Mouse (Mus musculus) forebrain, embryonic 10.5 days (tissue): ENCODE measurements around the gene Mtg1. TPM values are rescaled to one million over a fixed set of nuclear protein-coding genes. Genes with fewer than 3 reads are reported as not detected.

ENCODE experiments used
- DNase-seq: peaks from one replicate; pipeline ENCODE4 v3.0.0-alpha.2; 2017; ENCODE audit warnings: low spot score; ENCODE audit errors: extremely low spot score
- H3K27ac ChIP-seq: fragments of 300-500 bp; sonication (generic); 2 replicates; pipeline ENCODE4 v1.5.1; 2016; ENCODE audit warnings: mild to moderate bottlenecking
- H3K27me3 ChIP-seq: fragments of 300-500 bp; sonication (generic); 2 replicates; pipeline ENCODE4 v1.6.1; 2016; ENCODE audit warnings: mild to moderate bottlenecking; ENCODE audit not compliant: poor library complexity, severe bottlenecking
- H3K36me3 ChIP-seq: fragments of 300-500 bp; sonication (generic); replicated peaks from 2 replicates; pipeline ENCODE4 v1.6.1; 2016; ENCODE audit warnings: mild to moderate bottlenecking, moderate library complexity
- H3K4me1 ChIP-seq: fragments of 300-500 bp; sonication (generic); 2 replicates; pipeline ENCODE4 v1.6.1; 2016
- H3K4me3 ChIP-seq: fragments of 300-500 bp; sonication (generic); 2 replicates; pipeline ENCODE4 v1.5.1; 2016; ENCODE audit warnings: mild to moderate bottlenecking, moderate library complexity
- H3K9me3 ChIP-seq: fragments of 300-500 bp; sonication (generic); 2 replicates; pipeline ENCODE4 v1.6.1; 2016; ENCODE audit warnings: mild to moderate bottlenecking, moderate library complexity
- WGBS: fragments of 180-500 bp; shearing (Covaris S2); methylation state at CpG from one replicate; pipeline ENCODE4 v1.1.7; 2016; 5-methylcytosine and 5-hydroxymethylcytosine counted together
- polyA plus RNA-seq: library from polyadenylated mRNA; unstranded; fragments of >200 nt; fragmentation: Nextera tagmentation; extraction: Ambion mirVana; gene quantifications from 2 replicates; pipeline ENCODE4 v1.2.1, GENCODE M21; 2016

Mtg1 gene
- polyA plus RNA-seq, 1 experiment from 2014 or later: 33.9 TPM

DNA sequence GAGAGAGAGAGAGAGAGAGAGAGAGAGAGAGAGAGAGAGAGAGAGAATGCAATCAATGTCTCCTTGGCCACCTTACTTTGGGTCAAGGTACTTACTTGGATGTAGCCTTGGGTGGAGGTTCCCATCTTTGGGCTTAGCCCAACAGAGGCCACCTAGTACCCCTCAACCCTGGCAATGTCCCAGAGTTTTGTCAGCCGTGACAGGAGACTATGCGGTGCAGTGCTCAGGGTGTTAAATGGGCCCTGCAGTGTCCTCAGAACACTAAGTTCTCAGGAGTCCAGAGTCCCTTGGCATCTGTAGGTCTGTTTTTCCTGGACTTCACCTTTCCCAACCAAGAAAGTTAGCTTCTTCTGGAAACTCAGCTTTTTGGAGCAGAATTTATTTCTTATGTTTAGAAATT lies 41.8 kb downstream of the Mtg1 start:
- no peaks in the 10 kb centered on the region for H3K9me3 ChIP-seq
- H3K4me3 ChIP-seq: no peak overlapping the region
- DNase-seq: no peak
- 94% methylated on average over 2 of the region's 2 CpGs for WGBS
- H3K27me3 ChIP-seq: no peaks in the 10 kb centered on the region
- H3K4me1 ChIP-seq: no peaks in the 10 kb centered on the region
- no peaks in the 10 kb centered on the region for H3K36me3 ChIP-seq
- no peak overlapping the region for H3K27ac ChIP-seq

DNA sequence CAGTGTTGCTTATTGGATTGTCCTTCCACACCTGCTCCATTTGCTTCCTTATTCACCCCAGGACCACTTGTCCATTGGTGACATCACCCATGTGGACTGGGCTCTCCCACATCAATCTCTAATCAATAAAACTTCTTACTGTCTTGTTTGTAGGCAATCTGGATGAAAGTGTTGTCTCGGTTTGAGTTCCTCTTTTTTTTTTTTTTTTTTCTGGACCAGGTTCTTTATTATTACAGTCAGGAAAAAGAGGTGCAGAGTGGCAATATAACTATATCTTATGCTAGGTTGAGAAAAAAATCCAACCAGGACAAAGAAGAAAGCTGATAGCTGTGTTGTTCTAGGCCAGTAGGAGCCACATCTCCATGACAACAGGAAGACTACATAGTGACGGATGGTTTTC lies 43.3 kb downstream of the Mtg1 start:
- Histone ChIP-seq H3K27me3 (no peaks in the 10 kb centered on the region), H3K4me1 (no peaks in the 10 kb centered on the region), H3K27ac (no peak overlapping the region), H3K4me3 (no peak overlapping the region), H3K9me3 (no peaks in the 10 kb centered on the region), H3K36me3 (no peaks in the 10 kb centered on the region)
- 86% methylated on average over 2 of the region's 2 CpGs for WGBS
- DNase-seq: no peak

DNA sequence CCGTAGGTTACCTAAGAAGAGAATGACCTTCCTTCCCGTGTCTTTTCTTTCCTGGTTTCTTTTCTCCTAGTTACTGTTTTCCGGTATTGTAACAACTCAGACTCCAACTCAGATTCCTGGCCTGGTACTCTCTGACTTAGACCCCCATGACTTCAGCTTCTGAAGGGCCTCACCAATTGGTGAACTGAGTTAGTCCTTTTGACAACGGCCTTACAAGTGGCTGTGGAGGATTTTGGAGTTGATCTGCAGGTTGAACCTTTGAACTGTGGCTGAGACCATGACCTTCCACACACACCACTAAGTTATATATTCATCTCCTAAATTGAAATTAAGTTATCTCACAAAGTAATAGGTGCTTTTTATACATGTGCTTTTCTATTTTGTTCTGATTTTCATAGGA lies 46.8 kb downstream of the Mtg1 start:
- no peaks in the 10 kb centered on the region for H3K36me3 ChIP-seq
- H3K4me3 ChIP-seq: no peak overlapping the region
- no peaks in the 10 kb centered on the region for H3K27me3 ChIP-seq
- WGBS: 89% methylated on average over 4 of the region's 4 CpGs
- no peaks in the 10 kb centered on the region for H3K4me1 ChIP-seq
- DNase-seq: no peak
- H3K9me3 ChIP-seq: no peaks in the 10 kb centered on the region
- no peak overlapping the region for H3K27ac ChIP-seq

DNA sequence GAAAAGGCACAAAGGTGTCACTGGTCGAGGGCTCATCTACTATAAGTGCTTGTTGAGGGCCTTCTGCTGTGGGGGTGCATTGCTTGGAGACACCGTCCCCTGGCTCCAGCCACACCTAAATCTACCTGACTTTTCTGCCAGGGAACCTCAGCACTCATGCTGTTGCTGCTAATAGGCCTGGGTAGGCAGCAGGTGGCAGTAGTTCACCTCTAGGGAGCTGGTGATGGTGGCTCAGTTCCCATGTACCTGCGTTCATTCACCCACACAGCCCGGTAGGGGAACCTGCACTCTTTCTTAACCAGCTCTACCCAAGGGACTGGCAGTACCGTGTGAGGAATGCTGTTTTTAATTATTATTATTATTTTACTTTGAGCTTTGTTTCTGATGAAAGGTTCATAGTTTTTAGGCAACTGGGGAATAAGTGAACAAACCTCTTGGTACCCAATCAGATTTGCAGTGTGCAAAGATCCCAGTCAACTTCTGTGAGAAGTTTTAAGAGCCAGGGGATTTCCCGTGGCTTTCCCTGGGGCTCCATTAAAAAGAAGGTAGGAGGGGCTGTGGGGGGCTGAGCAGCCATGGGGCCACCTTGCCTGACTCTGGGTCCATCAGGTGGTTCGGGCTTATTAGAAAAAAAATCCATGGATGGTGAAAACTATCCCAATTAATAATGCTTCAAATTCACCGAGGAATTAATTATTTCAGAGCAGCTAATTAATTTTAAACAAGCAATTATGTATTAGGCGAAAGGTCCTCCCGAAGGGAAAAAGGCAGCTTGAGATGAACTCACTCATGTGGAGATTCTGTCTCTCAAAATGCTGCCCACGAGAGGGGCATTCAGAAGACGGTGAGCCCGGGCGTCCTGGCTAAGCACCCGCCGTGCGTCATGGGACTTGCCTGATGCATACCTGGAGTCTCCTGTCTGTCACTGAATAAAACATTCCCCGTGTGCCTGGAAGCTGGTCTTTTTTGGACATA lies 49.6 kb downstream of the Mtg1 start:
- Histone ChIP-seq H3K36me3 (no peaks in the 10 kb centered on the region), H3K27ac (no peak overlapping the region), H3K4me3 (no peak overlapping the region), H3K27me3 (no peaks in the 10 kb centered on the region), H3K9me3 (no peaks in the 10 kb centered on the region), H3K4me1 (no peaks in the 10 kb centered on the region)
- no peak for DNase-seq
- 66% methylated on average over 18 of the region's 18 CpGs for WGBS

DNA sequence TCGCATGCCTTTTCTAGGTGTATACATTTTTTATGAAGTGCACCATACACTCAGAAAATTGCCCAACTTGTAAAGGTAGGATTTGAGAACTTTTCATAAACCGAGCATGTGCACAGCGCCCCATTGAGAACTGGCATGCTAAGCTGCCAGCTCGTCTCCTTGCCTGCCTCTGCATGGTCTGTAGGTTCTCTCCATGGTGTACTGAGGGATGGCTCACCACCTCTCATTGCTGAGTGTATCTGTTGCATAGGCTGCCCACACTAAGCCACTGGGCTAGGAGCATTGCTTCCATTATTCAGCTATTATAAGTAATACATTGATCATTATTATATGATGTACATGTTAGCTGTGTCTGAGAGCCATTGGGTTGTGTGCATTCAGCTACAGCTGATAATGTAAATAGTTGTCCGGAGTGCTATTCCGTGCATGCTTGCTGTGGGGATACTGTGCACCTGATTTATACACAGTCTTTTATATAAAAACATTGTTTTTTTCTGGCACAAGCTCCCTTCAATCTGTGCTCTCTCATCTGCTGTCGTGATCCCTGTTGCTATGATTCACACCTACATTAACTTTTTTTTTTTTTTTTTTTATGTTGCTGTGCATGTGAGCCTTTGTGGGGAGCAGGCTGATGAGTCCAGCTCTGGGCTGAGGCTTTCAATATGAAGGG lies 50.5 kb downstream of the Mtg1 start:
- no peaks in the 10 kb centered on the region for H3K4me1 ChIP-seq
- H3K4me3 ChIP-seq: no peak overlapping the region
- no peaks in the 10 kb centered on the region for H3K9me3 ChIP-seq
- no peak for DNase-seq
- no peaks in the 10 kb centered on the region for H3K36me3 ChIP-seq
- no peaks in the 10 kb centered on the region for H3K27me3 ChIP-seq
- H3K27ac ChIP-seq: no peak overlapping the region
- WGBS: 84% methylated on average over 7 of the region's 7 CpGs

DNA sequence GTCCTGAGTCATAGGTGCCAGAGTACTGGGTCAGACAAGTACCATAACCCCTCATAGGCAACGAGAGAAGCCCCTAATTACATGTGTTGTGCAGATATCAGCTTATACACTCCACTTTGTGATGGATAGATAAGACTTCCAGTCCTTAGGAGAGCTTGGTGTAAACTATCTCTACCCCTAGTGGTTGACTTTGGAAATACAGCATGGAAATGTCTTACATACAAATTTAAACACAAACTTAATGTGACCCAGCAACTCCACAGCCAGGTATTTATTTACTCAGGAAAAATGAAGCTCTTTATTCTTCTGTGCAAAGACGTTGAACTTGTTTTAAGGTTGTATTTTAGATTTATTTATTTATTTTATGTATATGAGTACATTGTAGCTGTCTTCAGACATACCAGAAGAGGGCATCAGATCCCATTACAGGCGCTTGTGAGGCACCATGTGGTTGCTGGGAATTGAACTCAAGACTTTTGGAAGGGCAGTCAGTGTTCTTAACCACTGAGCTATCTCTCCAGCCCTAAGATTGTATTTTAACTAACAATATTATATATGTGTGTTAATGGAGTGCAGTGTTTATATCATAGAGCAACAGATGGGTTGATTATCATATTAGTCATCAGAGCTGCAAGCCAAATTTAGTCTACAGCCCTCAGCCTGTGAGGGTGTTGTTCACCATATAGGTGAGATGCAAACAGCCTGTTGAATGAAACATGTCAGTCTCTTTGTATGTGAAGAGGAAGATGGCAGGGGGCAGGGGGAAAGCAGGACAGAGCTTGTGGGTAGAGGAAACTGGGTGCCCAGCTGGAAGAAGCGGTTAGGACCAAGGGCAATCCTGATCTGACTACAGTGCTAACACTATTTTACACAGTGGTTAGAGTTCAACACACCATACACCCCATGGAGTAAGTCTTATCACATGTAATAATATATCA lies 51.3 kb downstream of the Mtg1 start:
- no peaks in the 10 kb centered on the region for H3K27me3 ChIP-seq
- H3K4me3 ChIP-seq: no peak overlapping the region
- H3K36me3 ChIP-seq: no peaks in the 10 kb centered on the region
- H3K27ac ChIP-seq: no peak overlapping the region
- no peaks in the 10 kb centered on the region for H3K4me1 ChIP-seq
- no peaks in the 10 kb centered on the region for H3K9me3 ChIP-seq
- DNase-seq: no peak
- WGBS: 68% methylated on average over 4 of the region's 4 CpGs

DNA sequence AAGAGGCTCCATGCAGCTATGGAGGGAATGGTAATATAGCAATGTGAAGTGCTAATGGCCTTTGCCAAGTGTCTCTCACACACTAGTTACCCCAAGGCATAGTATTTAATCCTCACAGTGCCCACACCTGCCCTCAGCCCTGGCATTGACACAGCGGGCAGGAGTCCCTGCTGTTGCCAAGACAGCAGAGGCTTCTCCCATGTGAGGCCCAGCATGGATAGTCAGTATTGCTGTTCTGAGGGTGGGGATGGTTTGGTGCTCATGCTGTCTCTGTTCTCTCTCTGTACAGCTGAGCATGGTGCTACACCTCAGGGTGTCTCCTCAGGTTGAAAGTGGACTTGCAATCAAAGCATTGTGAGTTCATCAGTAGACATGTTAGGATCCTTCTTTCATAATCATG lies 53.1 kb downstream of the Mtg1 start:
- Histone ChIP-seq H3K9me3 (no peaks in the 10 kb centered on the region), H3K36me3 (no peaks in the 10 kb centered on the region), H3K4me3 (no peak overlapping the region), H3K27ac (no peak overlapping the region), H3K27me3 (no peaks in the 10 kb centered on the region), H3K4me1 (no peaks in the 10 kb centered on the region)
- 86% methylated on average over 1 of the region's 1 CpGs for WGBS
- no peak for DNase-seq

DNA sequence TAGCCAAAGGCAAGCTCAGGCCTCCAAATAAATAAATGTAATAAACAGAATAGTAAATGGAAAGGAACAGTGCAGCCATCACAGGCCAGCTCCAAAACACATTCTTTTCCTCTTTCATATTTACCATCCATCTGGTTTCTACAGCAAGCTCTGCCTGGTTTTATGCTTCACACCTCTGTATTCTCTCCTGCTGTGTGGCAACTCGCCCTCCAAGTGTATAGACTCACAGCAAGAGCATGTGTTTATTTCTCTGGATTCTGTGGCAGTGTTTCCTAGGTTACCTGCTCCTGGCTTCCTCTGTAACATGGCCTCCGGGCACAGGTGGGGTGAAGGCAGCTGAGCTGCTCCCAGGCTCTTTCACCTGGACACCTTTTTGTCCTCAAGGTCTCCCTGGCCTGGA lies 55.1 kb downstream of the Mtg1 start:
- no peaks in the 10 kb centered on the region for H3K27me3 ChIP-seq
- no peaks in the 10 kb centered on the region for H3K4me1 ChIP-seq
- H3K36me3 ChIP-seq: no peaks in the 10 kb centered on the region
- H3K9me3 ChIP-seq: no peaks in the 10 kb centered on the region
- WGBS: 61% methylated on average over 2 of the region's 2 CpGs
- DNase-seq: no peak
- no peak overlapping the region for H3K4me3 ChIP-seq
- H3K27ac ChIP-seq: no peak overlapping the region

DNA sequence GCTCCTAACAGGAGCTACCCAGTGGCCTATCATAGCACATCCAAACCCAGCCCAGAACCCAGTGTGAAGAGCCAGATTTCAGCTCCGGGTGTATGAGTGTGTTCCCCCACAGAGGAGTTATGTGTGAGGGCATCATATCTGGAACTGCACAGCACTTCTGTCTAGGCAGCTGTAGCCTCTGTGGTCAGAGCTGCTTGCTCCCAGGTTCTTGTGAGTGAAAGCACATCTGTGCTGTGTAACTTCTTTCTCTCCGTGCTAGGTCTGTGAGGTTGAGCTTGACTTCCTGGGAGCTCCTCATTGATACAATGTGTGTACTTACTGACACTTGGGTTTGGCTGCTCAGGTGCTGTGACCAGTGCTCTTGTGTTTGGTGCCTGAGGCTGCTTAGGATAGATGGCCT lies 55.5 kb downstream of the Mtg1 start:
- WGBS: 85% methylated on average over 2 of the region's 2 CpGs
- H3K4me3 ChIP-seq: no peak overlapping the region
- H3K4me1 ChIP-seq: no peaks in the 10 kb centered on the region
- H3K27ac ChIP-seq: no peak overlapping the region
- H3K27me3 ChIP-seq: no peaks in the 10 kb centered on the region
- H3K9me3 ChIP-seq: no peaks in the 10 kb centered on the region
- no peaks in the 10 kb centered on the region for H3K36me3 ChIP-seq
- no peak for DNase-seq

DNA sequence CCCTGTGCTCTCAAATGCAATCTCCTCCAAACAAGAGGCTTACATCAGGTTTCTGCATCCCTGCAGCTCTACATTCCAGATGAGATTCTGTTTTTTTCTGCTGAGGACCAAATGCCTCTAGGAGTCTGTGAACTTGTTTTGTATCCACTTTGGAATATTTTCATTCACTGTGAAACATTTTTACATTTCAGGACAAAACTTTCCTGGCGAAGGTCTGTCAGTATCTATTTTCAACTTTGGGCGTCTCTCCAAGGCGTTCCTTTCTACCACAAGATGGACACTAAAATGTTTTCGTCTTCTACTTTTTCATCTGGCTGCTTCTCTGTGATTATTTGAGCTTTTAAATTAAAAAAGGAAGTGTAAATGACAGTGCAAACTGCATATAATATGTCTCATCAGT lies 56.7 kb downstream of the Mtg1 start:
- no peak for DNase-seq
- WGBS: 89% methylated on average over 4 of the region's 4 CpGs
- Histone ChIP-seq H3K27ac (no peak overlapping the region), H3K27me3 (no peaks in the 10 kb centered on the region), H3K36me3 (no peaks in the 10 kb centered on the region), H3K9me3 (no peaks in the 10 kb centered on the region), H3K4me3 (no peak overlapping the region), H3K4me1 (no peaks in the 10 kb centered on the region)

DNA sequence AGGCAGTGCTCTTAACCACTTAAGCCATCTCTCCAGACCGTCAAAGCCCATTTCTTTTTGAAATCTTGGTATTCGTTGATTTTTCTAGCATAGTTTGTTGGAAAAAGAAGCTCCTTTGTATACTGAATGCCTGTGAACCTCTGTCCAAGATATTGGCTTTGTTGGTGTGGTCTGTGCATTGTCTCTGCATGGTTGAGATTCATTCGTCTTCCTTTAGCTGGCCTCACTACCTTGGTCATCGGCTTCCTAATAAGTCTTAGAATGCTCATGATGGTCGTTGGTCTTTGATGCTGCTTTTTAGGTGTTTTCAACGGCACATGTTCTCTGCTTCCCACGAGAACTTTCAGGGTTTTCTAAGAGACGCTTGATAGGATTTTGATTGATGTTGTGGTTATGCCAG lies 58.6 kb downstream of the Mtg1 start:
- H3K27me3 ChIP-seq: no peaks in the 10 kb centered on the region
- H3K27ac ChIP-seq: no peak overlapping the region
- DNase-seq: no peak
- H3K4me1 ChIP-seq: no peaks in the 10 kb centered on the region
- no peaks in the 10 kb centered on the region for H3K36me3 ChIP-seq
- H3K9me3 ChIP-seq: no peaks in the 10 kb centered on the region
- 87% methylated on average over 8 of the region's 8 CpGs for WGBS
- H3K4me3 ChIP-seq: no peak overlapping the region
